Mouse (Mus musculus) CH12.LX (cell line): ENCODE measurements around the gene Impg1.

Experiments used
- E2F4 ChIP-seq: IDR thresholded peaks from 2 replicates; pipeline ENCODE4 v1.6.1; 2011; ENCODE audit warnings: low read depth, low read length, improper control_type of control experiment; ENCODE audit not compliant: insufficient replicate concordance
- ZNF384 ChIP-seq: IDR thresholded peaks from 2 replicates; pipeline ENCODE4 v1.6.1; 2012; ENCODE audit warnings: low read depth, low read length, improper control_type of control experiment, inconsistent platforms

- TF ChIP-seq E2F4 (no peak), ZNF384 (no peak)
Measured at GRCm38 (mm10) chr9:80284539-80285174, 180.6 kb downstream of the Impg1 start.
